Mouse (Mus musculus): ENCODE results near the gene D2hgdh. TPM values are rescaled to one million over a fixed set of nuclear protein-coding genes. Genes with fewer than 3 reads are reported as not detected.

Gene D2hgdh
- polyA plus RNA-seq (2014; fragmentation: Nextera tagmentation; extraction: Ambion mirVana): 10.1 and 12.3 TPM in 2 replicates

- Histone ChIP-seq H3K36me3 (ENCODE audit: control insufficient read depth, insufficient read depth, low read length) (peaks cover 16% of the 10 kb centered on the region; the same call in 1 of the 2 replicates), H3K4me2 (peak within 1 kb of the TSS; percentile 78), H3K9me3 (ENCODE audit: control insufficient read depth, low read length) (no peaks in the 10 kb centered on the region), H3K27ac (ENCODE audit: low read depth, low read length) (peak within 1 kb of the TSS; percentile 96), H3K9ac (ENCODE audit: low read depth, low read length) (peak within 1 kb of the TSS; percentile 61), H3K4me1 (replicated peaks; ENCODE audit: control insufficient read depth, insufficient read depth, low read length) (peaks cover 10% of the 10 kb centered on the region), H3K27me3 (replicated peaks; ENCODE audit: control insufficient read depth, insufficient read depth, low read length) (no peaks in the 10 kb centered on the region), H3K4me3 (ENCODE audit: low read depth, low read length) (peak within 1 kb of the TSS; percentile 65)
- ATAC-seq (replicated peaks; ENCODE audit: low FRiP score) (peak; percentile 33), DNase-seq (ENCODE audit: low spot score) (no peak)
- 13% methylated on average over 10 of the region's 10 CpGs for WGBS
Observed at GRCm38 (mm10) chr1:93824609-93825008, at the start of gene D2hgdh. Gene D2hgdh, plus strand, starts transcription at chr1:93824909.

GRCm38 (mm10) chr1:93776686-93777085 is 48.0 kb upstream of the D2hgdh start:
- Histone ChIP-seq H3K27me3 (replicated peaks; ENCODE audit: control insufficient read depth, insufficient read depth, low read length) (no peaks in the 10 kb centered on the region), H3K36me3 (ENCODE audit: control insufficient read depth, insufficient read depth, low read length) (peaks cover 44% of the 10 kb centered on the region), H3K27ac (ENCODE audit: low read depth, low read length) (no peak overlapping the region), H3K9me3 (ENCODE audit: control insufficient read depth, low read length) (no peaks in the 10 kb centered on the region), H3K4me3 (ENCODE audit: low read depth, low read length) (no peak overlapping the region), H3K4me2 (no peak overlapping the region), H3K4me1 (replicated peaks; ENCODE audit: control insufficient read depth, insufficient read depth, low read length) (no peaks in the 10 kb centered on the region), H3K9ac (ENCODE audit: low read depth, low read length) (no peak overlapping the region)
- DNase-seq (ENCODE audit: low spot score) (no peak), ATAC-seq (replicated peaks; ENCODE audit: low FRiP score) (no peak)
- whole genome bisulfite sequencing: 90% methylated on average over 5 of the region's 5 CpGs

- H3K4me2 ChIP-seq: no peak overlapping the region
- H3K4me1 ChIP-seq (replicated peaks; ENCODE audit: control insufficient read depth, insufficient read depth, low read length): no peaks in the 10 kb centered on the region
- no peak overlapping the region for H3K9ac ChIP-seq (ENCODE audit: low read depth, low read length)
- H3K27ac ChIP-seq (ENCODE audit: low read depth, low read length): no peak overlapping the region
- H3K9me3 ChIP-seq (ENCODE audit: control insufficient read depth, low read length): no peaks in the 10 kb centered on the region
- no peak for ATAC-seq (replicated peaks; ENCODE audit: low FRiP score)
- peaks cover 62% of the 10 kb centered on the region for H3K36me3 ChIP-seq (ENCODE audit: control insufficient read depth, insufficient read depth, low read length)
- no peaks in the 10 kb centered on the region for H3K27me3 ChIP-seq (replicated peaks; ENCODE audit: control insufficient read depth, insufficient read depth, low read length)
- no peak overlapping the region for H3K4me3 ChIP-seq (ENCODE audit: low read depth, low read length)
- DNase-seq (ENCODE audit: low spot score): no peak
- 88% methylated on average over 2 of the region's 2 CpGs for WGBS
Observed at GRCm38 (mm10) chr1:93786912-93787311, 37.8 kb upstream of the D2hgdh start.

- H3K27me3 ChIP-seq (replicated peaks; ENCODE audit: control insufficient read depth, insufficient read depth, low read length): no peaks in the 10 kb centered on the region
- no peak overlapping the region for H3K27ac ChIP-seq (ENCODE audit: low read depth, low read length)
- ATAC-seq (replicated peaks; ENCODE audit: low FRiP score) (no peak), DNase-seq (ENCODE audit: low spot score) (no peak)
- peaks cover 4% of the 10 kb centered on the region; the same call in 1 of the 2 replicates for H3K4me1 ChIP-seq (replicated peaks; ENCODE audit: control insufficient read depth, insufficient read depth, low read length)
- peaks cover 61% of the 10 kb centered on the region for H3K36me3 ChIP-seq (ENCODE audit: control insufficient read depth, insufficient read depth, low read length)
- no peak overlapping the region for H3K4me3 ChIP-seq (ENCODE audit: low read depth, low read length)
- no peaks in the 10 kb centered on the region for H3K9me3 ChIP-seq (ENCODE audit: control insufficient read depth, low read length)
- WGBS: 92% methylated on average over 8 of the region's 8 CpGs
- H3K9ac ChIP-seq (ENCODE audit: low read depth, low read length): no peak overlapping the region
- no peak overlapping the region for H3K4me2 ChIP-seq
Observed at GRCm38 (mm10) chr1:93794526-93794925, 30.2 kb upstream of the D2hgdh start.

GRCm38 (mm10) chr1:93795886-93796285 is 28.8 kb upstream of the D2hgdh start:
- no peaks in the 10 kb centered on the region for H3K27me3 ChIP-seq (replicated peaks; ENCODE audit: control insufficient read depth, insufficient read depth, low read length)
- WGBS: 89% methylated on average over 8 of the region's 8 CpGs

GRCm38 (mm10) chr1:93800670-93801503 is 23.8 kb upstream of the D2hgdh start:
- WGBS: 62% methylated on average over 21 of the region's 21 CpGs
- Histone ChIP-seq H3K4me3 (ENCODE audit: low read depth, low read length) (peak overlapping the region; percentile 88), H3K36me3 (ENCODE audit: control insufficient read depth, insufficient read depth, low read length) (peaks cover 22% of the 10 kb centered on the region), H3K9ac (ENCODE audit: low read depth, low read length) (peak overlapping the region; percentile 94), H3K27me3 (replicated peaks; ENCODE audit: control insufficient read depth, insufficient read depth, low read length) (no peaks in the 10 kb centered on the region), H3K27ac (ENCODE audit: low read depth, low read length) (peak overlapping the region; percentile 95), H3K4me2 (peak overlapping the region; percentile 77), H3K9me3 (ENCODE audit: control insufficient read depth, low read length) (no peaks in the 10 kb centered on the region), H3K4me1 (replicated peaks; ENCODE audit: control insufficient read depth, insufficient read depth, low read length) (peaks cover 34% of the 10 kb centered on the region)
- DNase-seq (ENCODE audit: low spot score): no peak
- no peak for ATAC-seq (replicated peaks; ENCODE audit: low FRiP score)

More at GRCm38 (mm10) chr1:93795886-93796285, 28.8 kb upstream of the D2hgdh start:
- Histone ChIP-seq H3K4me3 (ENCODE audit: low read depth, low read length) (no peak overlapping the region), H3K9ac (ENCODE audit: low read depth, low read length) (no peak overlapping the region), H3K9me3 (ENCODE audit: control insufficient read depth, low read length) (no peaks in the 10 kb centered on the region), H3K36me3 (ENCODE audit: control insufficient read depth, insufficient read depth, low read length) (peaks cover 59% of the 10 kb centered on the region), H3K27ac (ENCODE audit: low read depth, low read length) (no peak overlapping the region), H3K4me2 (no peak overlapping the region), H3K4me1 (replicated peaks; ENCODE audit: control insufficient read depth, insufficient read depth, low read length) (peaks cover 10% of the 10 kb centered on the region)
- ATAC-seq (replicated peaks; ENCODE audit: low FRiP score) (no peak), DNase-seq (ENCODE audit: low spot score) (no peak)

GRCm38 (mm10) chr1:93801741-93802238 is 22.9 kb upstream of the D2hgdh start, which contains the start of gene Dtymk:
Gene Dtymk, minus strand, starts transcription at chr1:93801934.
- ATAC-seq (replicated peaks; ENCODE audit: low FRiP score) (peak; percentile 70), DNase-seq (ENCODE audit: low spot score) (peak; percentile 86)
- under 1% methylated on average over 42 of the region's 42 CpGs for WGBS
- no peaks in the 10 kb centered on the region for H3K27me3 ChIP-seq (replicated peaks; ENCODE audit: control insufficient read depth, insufficient read depth, low read length)
- peak within 1 kb of the TSS; percentile 95 for H3K27ac ChIP-seq (ENCODE audit: low read depth, low read length)
- H3K4me2 ChIP-seq: peak within 1 kb of the TSS; percentile 77
- H3K9ac ChIP-seq (ENCODE audit: low read depth, low read length): peak within 1 kb of the TSS; percentile 94
- peaks cover 29% of the 10 kb centered on the region for H3K36me3 ChIP-seq (ENCODE audit: control insufficient read depth, insufficient read depth, low read length)
- H3K4me1 ChIP-seq (replicated peaks; ENCODE audit: control insufficient read depth, insufficient read depth, low read length): peaks cover 37% of the 10 kb centered on the region
- peak within 1 kb of the TSS; percentile 88 for H3K4me3 ChIP-seq (ENCODE audit: low read depth, low read length)
- H3K9me3 ChIP-seq (ENCODE audit: control insufficient read depth, low read length): no peaks in the 10 kb centered on the region

- Histone ChIP-seq H3K4me3 (ENCODE audit: low read depth, low read length) (peak overlapping the region; percentile 88), H3K36me3 (ENCODE audit: control insufficient read depth, insufficient read depth, low read length) (peaks cover 31% of the 10 kb centered on the region), H3K9ac (ENCODE audit: low read depth, low read length) (peak overlapping the region; percentile 69), H3K27ac (ENCODE audit: low read depth, low read length) (peak overlapping the region; percentile 95), H3K9me3 (ENCODE audit: control insufficient read depth, low read length) (no peaks in the 10 kb centered on the region), H3K4me2 (peak overlapping the region; percentile 77), H3K4me1 (replicated peaks; ENCODE audit: control insufficient read depth, insufficient read depth, low read length) (peaks cover 37% of the 10 kb centered on the region), H3K27me3 (replicated peaks; ENCODE audit: control insufficient read depth, insufficient read depth, low read length) (no peaks in the 10 kb centered on the region)
- ATAC-seq (replicated peaks; ENCODE audit: low FRiP score) (no peak), DNase-seq (ENCODE audit: low spot score) (no peak)
- 63% methylated on average over 5 of the region's 5 CpGs for WGBS
Observed at GRCm38 (mm10) chr1:93802771-93803170, 21.9 kb upstream of the D2hgdh start.

Measured in liver, embryonic 11.5 days (tissue).